Mouse (Mus musculus) midbrain, embryonic 12.5 days (tissue): ENCODE data around the gene Ncl. TPM values are rescaled to one million over a fixed set of nuclear protein-coding genes. Genes with fewer than 3 reads are reported as not detected.

Source experiments
- ATAC-seq: fragments of 200-750 bp; cut with Nextera tagmentation; 2 replicates; pipeline ENCODE4 v1.8.0; 2017; ENCODE audit warnings: low read depth, moderate TSS enrichment, moderate library complexity; ENCODE audit not compliant: low FRiP score
- H3K27ac ChIP-seq: fragments of 300-500 bp; sonication (generic); replicated peaks from 2 replicates; pipeline ENCODE4 v1.5.1; 2016; ENCODE audit warnings: mild to moderate bottlenecking
- H3K27me3 ChIP-seq: fragments of 300-500 bp; sonication (generic); 2 replicates; pipeline ENCODE4 v1.6.1; 2016; ENCODE audit warnings: mild to moderate bottlenecking
- H3K36me3 ChIP-seq: fragments of 300-500 bp; sonication (generic); 2 replicates; pipeline ENCODE4 v1.6.1; 2016
- H3K4me1 ChIP-seq: fragments of 300-500 bp; sonication (generic); 2 replicates; pipeline ENCODE4 v1.6.1; 2016
- H3K4me2 ChIP-seq: fragments of 300-500 bp; sonication (generic); replicated peaks from 2 replicates; pipeline ENCODE4 v1.6.1; 2016; ENCODE audit warnings: mild to moderate bottlenecking, moderate library complexity
- H3K4me3 ChIP-seq: fragments of 300-500 bp; sonication (generic); 2 replicates; pipeline ENCODE4 v1.5.1; 2016; ENCODE audit warnings: mild to moderate bottlenecking
- H3K9ac ChIP-seq: fragments of 300-500 bp; sonication (generic); replicated peaks from 2 replicates; pipeline ENCODE4 v1.6.1; 2016; ENCODE audit warnings: mild to moderate bottlenecking, moderate library complexity
- H3K9me3 ChIP-seq: fragments of 300-500 bp; sonication (generic); 2 replicates; pipeline ENCODE4 v1.6.1; 2016; ENCODE audit warnings: mild to moderate bottlenecking
- WGBS: fragments of 180-500 bp; shearing (Covaris S2); methylation state at CpG from one replicate; pipeline ENCODE4 v1.1.7; 2016; 5-methylcytosine and 5-hydroxymethylcytosine counted together
- polyA plus RNA-seq: library from polyadenylated mRNA; unstranded; fragments of >200 nt; fragmentation: Nextera tagmentation; extraction: Ambion mirVana; gene quantifications from 2 replicates; pipeline ENCODE4 v1.2.1, GENCODE M21; 2016

Ncl gene
- polyA plus RNA-seq, 1 experiment from 2014 or later: 345 TPM

- H3K27ac ChIP-seq: no peak overlapping the region
- 93% methylated on average over 7 of the region's 7 CpGs for WGBS
- H3K4me2 ChIP-seq: no peak overlapping the region
- no peak overlapping the region for H3K9ac ChIP-seq
- no peak overlapping the region for H3K4me3 ChIP-seq
- H3K4me1 ChIP-seq: peaks cover 20% of the 10 kb centered on the region
- H3K36me3 ChIP-seq: no peaks in the 10 kb centered on the region
- ATAC-seq: no peak
- H3K9me3 ChIP-seq: no peaks in the 10 kb centered on the region
- H3K27me3 ChIP-seq: peaks cover 29% of the 10 kb centered on the region
Observed at GRCm38 (mm10) chr1:86309270-86309833, 49.8 kb downstream of the Ncl start.

DNA sequence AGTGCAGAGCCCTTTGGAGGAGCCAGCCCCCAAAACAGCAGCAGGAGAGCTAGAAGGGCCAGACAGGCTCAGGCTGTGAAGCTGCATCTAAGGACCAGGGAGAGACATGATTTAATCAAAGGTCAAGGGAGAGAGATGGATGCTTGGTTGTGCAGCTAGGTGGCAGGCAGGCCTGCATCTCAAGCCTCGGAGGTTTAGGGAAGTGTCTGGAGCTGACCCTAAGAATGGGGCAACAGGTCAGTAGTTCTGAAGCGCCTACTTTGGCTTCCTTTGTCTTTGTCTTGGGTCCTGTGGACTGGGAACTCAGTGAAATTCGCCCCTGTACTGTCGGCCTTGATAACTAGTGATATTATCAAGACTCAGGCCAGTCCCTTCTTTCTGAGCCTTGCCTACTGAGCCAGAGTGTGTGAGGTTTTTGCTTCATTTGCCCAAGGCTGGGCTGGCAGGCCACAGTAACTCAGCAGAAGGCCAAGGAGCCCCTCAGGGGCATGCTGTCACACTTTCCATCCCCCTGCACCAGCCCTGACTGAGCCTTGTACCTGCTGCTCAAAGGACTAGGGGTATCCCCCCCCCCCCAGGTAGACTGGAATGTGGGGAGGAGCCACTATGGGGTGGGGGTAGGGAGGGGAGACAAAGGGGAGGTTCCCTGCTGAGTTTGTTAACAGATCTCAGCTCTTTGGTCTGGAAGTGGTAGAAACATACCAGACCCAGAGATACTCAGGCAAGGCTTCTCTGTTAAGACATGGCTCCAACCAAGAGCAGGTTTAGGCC is 51.1 kb downstream of the Ncl start:
- Histone ChIP-seq H3K27me3 (peaks cover 42% of the 10 kb centered on the region), H3K4me1 (peaks cover 26% of the 10 kb centered on the region), H3K4me3 (no peak overlapping the region), H3K9me3 (no peaks in the 10 kb centered on the region), H3K27ac (no peak overlapping the region), H3K9ac (no peak overlapping the region), H3K36me3 (no peaks in the 10 kb centered on the region), H3K4me2 (no peak overlapping the region)
- WGBS: 36% methylated on average over 4 of the region's 4 CpGs
- ATAC-seq: no peak

GRCm38 (mm10) chr1:86307177-86307762 is 51.9 kb downstream of the Ncl start:
- H3K27me3 ChIP-seq: peaks cover 49% of the 10 kb centered on the region

GRCm38 (mm10) chr1:86306686-86307085 is 52.5 kb downstream of the Ncl start:
- Histone ChIP-seq H3K27me3 (peaks cover 55% of the 10 kb centered on the region), H3K9me3 (no peaks in the 10 kb centered on the region), H3K4me3 (no peak overlapping the region), H3K9ac (no peak overlapping the region), H3K4me1 (peaks cover 30% of the 10 kb centered on the region), H3K36me3 (no peaks in the 10 kb centered on the region), H3K27ac (no peak overlapping the region), H3K4me2 (no peak overlapping the region)
- ATAC-seq: no peak
- WGBS: 84% methylated on average over 3 of the region's 3 CpGs

More at GRCm38 (mm10) chr1:86307177-86307762, 51.9 kb downstream of the Ncl start:
- H3K9me3 ChIP-seq: no peaks in the 10 kb centered on the region
- H3K4me2 ChIP-seq: no peak overlapping the region
- no peak overlapping the region for H3K4me3 ChIP-seq
- H3K4me1 ChIP-seq: peaks cover 31% of the 10 kb centered on the region
- ATAC-seq: no peak
- H3K27ac ChIP-seq: no peak overlapping the region
- WGBS: 89% methylated on average over 7 of the region's 7 CpGs
- H3K36me3 ChIP-seq: no peaks in the 10 kb centered on the region
- H3K9ac ChIP-seq: no peak overlapping the region

GRCm38 (mm10) chr1:86303873-86304250 is 55.3 kb downstream of the Ncl start:
- Histone ChIP-seq H3K9ac (peak overlapping the region; percentile 59), H3K36me3 (no peaks in the 10 kb centered on the region), H3K4me2 (peak overlapping the region; percentile 97), H3K4me3 (peak overlapping the region; percentile 60), H3K27me3 (peaks cover 69% of the 10 kb centered on the region), H3K9me3 (no peaks in the 10 kb centered on the region), H3K4me1 (peaks cover 16% of the 10 kb centered on the region), H3K27ac (no peak overlapping the region)
- ATAC-seq: no peak
- 2% methylated on average over 16 of the region's 16 CpGs for WGBS

DNA sequence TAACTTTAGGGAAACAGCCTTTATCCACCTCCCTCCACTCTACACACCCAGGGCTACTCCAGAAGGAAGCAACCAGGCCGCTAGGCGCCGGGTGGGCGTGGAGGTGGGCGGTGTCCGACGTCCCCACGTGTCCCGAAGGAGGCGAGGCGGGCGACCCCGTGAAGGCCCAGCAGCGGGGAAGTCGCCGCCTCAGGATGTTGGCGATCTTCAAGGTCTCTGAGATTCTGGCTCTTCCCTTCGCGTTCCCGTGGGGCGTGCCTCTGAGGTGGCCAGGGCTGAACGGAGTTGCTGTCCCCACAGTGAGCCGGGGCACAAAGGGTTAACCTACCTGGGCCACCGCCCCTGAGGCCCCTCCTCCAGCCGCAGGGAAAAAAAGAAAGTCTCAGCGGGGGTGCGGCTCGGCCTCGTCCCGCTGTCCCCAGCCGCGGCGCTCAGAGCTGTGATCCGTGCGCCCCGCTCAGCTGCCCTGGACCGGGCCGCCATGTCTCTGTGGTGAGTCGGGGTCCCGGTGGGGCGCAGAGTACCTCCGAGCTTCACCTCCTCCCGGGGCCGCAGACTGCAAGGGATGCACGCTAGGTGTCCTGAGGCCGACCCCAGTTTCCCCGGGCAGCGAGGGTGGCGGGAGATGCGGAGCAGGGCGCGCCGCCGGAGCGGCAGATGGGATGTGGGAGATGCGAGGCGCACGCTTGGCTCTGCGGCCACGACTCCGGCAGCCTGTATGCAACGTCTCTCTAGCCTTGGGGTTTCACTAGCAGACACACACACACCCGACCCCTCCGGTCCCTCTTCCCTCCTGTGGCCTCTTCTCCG is 55.9 kb downstream of the Ncl start:
- Histone ChIP-seq H3K4me1 (peaks cover 16% of the 10 kb centered on the region), H3K4me3 (peak overlapping the region; percentile 60), H3K4me2 (peak overlapping the region; percentile 97), H3K27me3 (peaks cover 69% of the 10 kb centered on the region), H3K36me3 (no peaks in the 10 kb centered on the region), H3K9me3 (no peaks in the 10 kb centered on the region), H3K9ac (peak overlapping the region; percentile 59), H3K27ac (no peak overlapping the region)
- WGBS: under 1% methylated on average over 65 of the region's 65 CpGs
- peak; percentile 71 for ATAC-seq

DNA sequence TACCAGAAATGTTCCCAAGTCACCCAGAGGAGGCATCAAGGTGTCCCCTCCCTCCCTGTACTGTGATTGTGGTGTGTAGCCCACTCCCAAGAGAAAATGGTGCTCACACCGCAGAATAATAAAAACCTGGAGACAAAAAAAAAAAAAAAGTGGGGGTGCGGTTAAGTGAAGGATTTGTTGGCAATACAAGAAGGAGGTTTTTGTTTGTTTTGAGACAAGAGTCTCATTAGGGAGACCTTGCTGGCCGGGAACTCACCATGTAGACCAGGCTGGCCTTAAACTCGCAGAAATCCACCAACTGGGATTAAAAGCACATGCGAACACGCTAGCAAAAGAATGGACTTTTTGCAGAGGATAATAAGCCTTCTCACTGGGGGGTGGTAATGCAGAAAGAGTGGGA is 56.7 kb downstream of the Ncl start, which contains the start of gene B3gnt7:
Gene B3gnt7 (plus strand): TSS at position 301 of the 400 bp plus-strand sequence.
- Histone ChIP-seq H3K4me2 (peak within 1 kb of the TSS; percentile 97), H3K4me1 (peaks cover 16% of the 10 kb centered on the region), H3K27ac (no peak within 1 kb of the TSS), H3K4me3 (peak within 1 kb of the TSS; percentile 60), H3K9me3 (no peaks in the 10 kb centered on the region), H3K9ac (peak within 1 kb of the TSS; percentile 59), H3K27me3 (peaks cover 69% of the 10 kb centered on the region), H3K36me3 (no peaks in the 10 kb centered on the region)
- WGBS: 21% methylated on average over 6 of the region's 6 CpGs
- no peak for ATAC-seq

DNA sequence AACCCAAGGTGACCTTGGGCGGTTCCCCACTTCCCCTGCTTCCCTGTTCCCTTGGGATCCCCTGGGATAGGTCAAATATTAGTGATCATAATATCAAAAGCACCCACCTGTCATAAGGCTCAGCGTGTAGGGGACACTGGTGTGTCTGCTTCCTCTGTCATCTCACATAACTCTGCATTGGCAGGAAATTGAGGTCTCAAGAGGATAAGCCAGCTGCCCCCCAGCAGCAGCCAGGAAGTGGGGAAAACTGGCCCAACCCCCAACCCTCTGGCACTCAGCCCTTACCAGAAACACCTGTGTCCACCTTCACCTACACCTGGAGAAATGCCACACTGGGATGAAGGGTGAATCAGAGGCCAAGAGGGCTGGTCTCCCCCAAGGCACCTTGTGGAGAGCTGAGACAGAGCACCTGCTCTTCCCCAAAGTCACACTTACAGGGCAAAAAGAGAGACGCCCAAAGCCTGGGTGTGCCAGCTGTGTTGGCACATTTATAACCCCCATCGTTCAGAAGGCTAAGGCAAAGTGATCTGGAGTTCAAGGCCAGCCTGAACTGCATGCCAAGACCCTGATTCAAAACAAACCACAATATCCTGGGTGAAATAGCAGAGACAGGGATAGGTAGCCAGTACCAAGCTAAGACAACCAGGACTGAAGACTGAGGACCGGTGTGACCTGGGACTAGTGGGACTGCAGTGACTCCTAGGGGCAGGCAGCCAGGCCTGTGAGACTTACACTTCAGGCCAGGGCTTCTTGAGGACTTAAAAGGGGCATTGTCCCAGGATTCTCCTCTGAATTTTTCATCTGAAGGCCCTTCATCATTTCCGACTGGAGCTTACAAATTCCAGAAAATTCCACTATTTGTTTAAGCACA is 57.7 kb downstream of the Ncl start:
- Histone ChIP-seq H3K4me1 (peaks cover 16% of the 10 kb centered on the region), H3K4me3 (no peak overlapping the region), H3K27me3 (peaks cover 62% of the 10 kb centered on the region), H3K27ac (no peak overlapping the region), H3K9me3 (no peaks in the 10 kb centered on the region), H3K4me2 (no peak overlapping the region), H3K9ac (no peak overlapping the region), H3K36me3 (no peaks in the 10 kb centered on the region)
- no peak for ATAC-seq
- WGBS: 49% methylated on average over 6 of the region's 6 CpGs

- H3K4me1 ChIP-seq: peaks cover 16% of the 10 kb centered on the region
- H3K27ac ChIP-seq: no peak overlapping the region
- H3K27me3 ChIP-seq: peaks cover 55% of the 10 kb centered on the region
- no peak overlapping the region for H3K9ac ChIP-seq
- no peak for ATAC-seq
- H3K4me2 ChIP-seq: no peak overlapping the region
- H3K36me3 ChIP-seq: no peaks in the 10 kb centered on the region
- no peak overlapping the region for H3K4me3 ChIP-seq
- no peaks in the 10 kb centered on the region for H3K9me3 ChIP-seq
- WGBS: 62% methylated on average over 7 of the region's 7 CpGs
Observed at GRCm38 (mm10) chr1:86300731-86301130, 58.5 kb downstream of the Ncl start.

DNA sequence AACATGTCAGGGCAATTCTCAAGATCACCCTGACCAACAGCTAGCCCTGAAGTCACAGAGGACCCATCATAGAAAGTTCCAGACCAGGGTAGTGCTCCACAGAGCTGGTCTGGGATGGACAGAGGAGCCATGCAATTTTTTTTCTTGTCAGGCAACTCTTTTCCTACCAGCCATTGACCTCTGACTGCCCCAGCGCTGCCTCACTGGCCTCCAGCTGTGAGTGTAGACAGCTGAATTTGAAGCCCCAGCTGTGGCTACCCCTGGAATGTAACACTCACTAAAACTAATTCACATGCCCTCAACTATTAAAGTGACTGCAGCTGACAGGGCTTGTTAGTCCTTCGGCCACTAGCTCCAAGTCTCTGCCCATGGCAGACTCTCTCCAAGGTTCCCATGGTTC is 59.1 kb downstream of the Ncl start:
- Histone ChIP-seq H3K9ac (no peak overlapping the region), H3K4me2 (no peak overlapping the region), H3K27ac (no peak overlapping the region), H3K9me3 (no peaks in the 10 kb centered on the region), H3K4me1 (peaks cover 19% of the 10 kb centered on the region), H3K4me3 (no peak overlapping the region), H3K36me3 (no peaks in the 10 kb centered on the region), H3K27me3 (peaks cover 48% of the 10 kb centered on the region)
- no peak for ATAC-seq
- WGBS: 46% methylated on average over 2 of the region's 2 CpGs
